In the genomic region with DNA sequence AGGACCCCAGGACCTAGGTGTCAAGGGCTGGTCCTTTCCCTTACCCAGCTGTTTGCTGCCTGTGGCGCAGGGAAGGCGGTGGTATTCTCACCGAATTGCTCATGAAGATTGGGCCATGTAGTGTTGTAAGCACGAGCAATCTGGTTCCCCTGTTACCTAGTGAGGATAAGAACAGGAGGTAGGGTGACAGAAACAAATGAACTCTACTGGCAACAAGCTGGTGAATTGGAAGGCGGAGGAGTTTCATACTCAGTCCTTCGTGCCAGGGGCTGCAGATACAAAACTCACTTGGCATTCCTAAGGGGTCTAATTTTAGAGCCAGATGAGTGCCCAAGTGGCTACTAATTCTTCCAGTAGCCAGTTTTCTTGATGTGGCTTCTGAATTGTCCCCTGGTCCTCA, we compare ENCODE assay signal across 16 mouse cellular contexts. TPM values are rescaled to one million over a fixed set of nuclear protein-coding genes. Genes with fewer than 3 reads are reported as not detected.
"Had no signal": no experiment of that assay in that cellular context is flagged by ENCODE, and none has a peak within 500 bp of the region (broad histone marks: within the 10 kb centered on the region; RNA-seq: fewer than 3 reads in every experiment).

No protein-coding gene starts in this region.

- H3K36me3 ChIP-seq: lung, embryonic 15.5 days; neural tube, embryonic 15.5 days had no signal

- ATAC-seq: intestine, postnatal 0 days had no signal

- H3K4me3 ChIP-seq: left cerebral cortex, adult 2 months; limb, embryonic 10.5 days; liver, embryonic 15.5 days; lung, embryonic 15.5 days; midbrain, embryonic 10.5 days; myocyte; neural tube, embryonic 15.5 days had no signal

- H3K27ac ChIP-seq: left cerebral cortex, adult 2 months; limb, embryonic 10.5 days; lung, embryonic 15.5 days; macrophage; midbrain, embryonic 10.5 days; neural tube, embryonic 15.5 days; stomach, postnatal 0 days had no signal

- H3K9ac ChIP-seq: liver, embryonic 15.5 days; lung, embryonic 15.5 days; neural tube, embryonic 15.5 days had no signal

- H3K9me3 ChIP-seq: limb, embryonic 10.5 days; liver, embryonic 15.5 days; lung, embryonic 15.5 days; midbrain, embryonic 10.5 days; neural tube, embryonic 15.5 days had no signal

- DNase-seq: kidney, postnatal 14 days; lung, postnatal 14 days; midbrain, embryonic 14.5 days; right cerebral cortex, adult 18-20 months; right cerebral cortex, postnatal 25 days; thymus, postnatal 4 days had no signal

- H3K4me2 ChIP-seq: liver, embryonic 15.5 days; lung, embryonic 15.5 days; neural tube, embryonic 15.5 days had no signal

- H3K27me3 ChIP-seq: liver, embryonic 15.5 days; lung, embryonic 15.5 days; neural tube, embryonic 15.5 days had no signal

RNA-seq across cellular contexts. Expression of a gene that starts 20.5 kb away (rescaled TPM):
- polyA plus RNA-seq: limb, embryonic 10.5 days; liver, embryonic 15.5 days; myocyte had no signal
